Mouse (Mus musculus) forelimb bud, embryonic 11.5 days (tissue): Measurements from ENCODE around the gene Mtln.

Source experiments
- DNase-seq: peaks from one replicate; pipeline ENCODE4 v3.0.0-alpha.2; 2012; ENCODE audit warnings: low read depth, low spot score

Mtln gene

GRCm38 (mm10) chr2:127791919-127792603 is at the start of gene Mtln:
TSS of gene Mtln (minus strand) at chr2:127792488.
- DNase-seq, result peak; percentile 90

- DNase-seq, result no peak
Observed at GRCm38 (mm10) chr2:127841402-127841801, 49.1 kb upstream of the Mtln start.

- DNase-seq, result no peak
Observed at GRCm38 (mm10) chr2:127839425-127839824, 47.1 kb upstream of the Mtln start.

- DNase-seq, result no peak
Observed at GRCm38 (mm10) chr2:127838576-127838975, 46.3 kb upstream of the Mtln start, which contains the start of gene Acoxl. TSS of gene Acoxl (plus strand) at chr2:127838876.

GRCm38 (mm10) chr2:127832833-127833190 is 40.5 kb upstream of the Mtln start:
- peak; percentile 46 for DNase-seq

- no peak for DNase-seq
Observed at GRCm38 (mm10) chr2:127832103-127832832, 40.0 kb upstream of the Mtln start.

- DNase-seq, result peak; percentile 90
Observed at GRCm38 (mm10) chr2:127831401-127832102, 39.3 kb upstream of the Mtln start, which contains the start of gene Bub1. TSS of gene Bub1 (minus strand) at chr2:127831865.

GRCm38 (mm10) chr2:127789651-127790270 is 2.5 kb downstream of the Mtln start:
- no peak for DNase-seq

- DNase-seq, result no peak
Observed at GRCm38 (mm10) chr2:127789138-127789537, 3.1 kb downstream of the Mtln start.

GRCm38 (mm10) chr2:127788440-127789116 is 3.7 kb downstream of the Mtln start, which contains the start of gene Nphp1:
TSS of gene Nphp1 (minus strand) at chr2:127788897.
- DNase-seq, result peak; percentile 88

GRCm38 (mm10) chr2:127787226-127787625 is 5.1 kb downstream of the Mtln start:
- DNase-seq, result no peak

- no peak for DNase-seq
Observed at GRCm38 (mm10) chr2:127778451-127778850, 13.8 kb downstream of the Mtln start.

GRCm38 (mm10) chr2:127775013-127775412 is 17.3 kb downstream of the Mtln start:
- no peak for DNase-seq

- no peak for DNase-seq
Observed at GRCm38 (mm10) chr2:127774578-127774941, 17.7 kb downstream of the Mtln start.

GRCm38 (mm10) chr2:127773938-127774577 is 18.2 kb downstream of the Mtln start:
- DNase-seq, result no peak

- no peak for DNase-seq
Observed at GRCm38 (mm10) chr2:127761587-127761986, 30.7 kb downstream of the Mtln start.

- DNase-seq, result no peak
Observed at GRCm38 (mm10) chr2:127760429-127761000, 31.8 kb downstream of the Mtln start.

- DNase-seq, result no peak
Observed at GRCm38 (mm10) chr2:127760014-127760413, 32.3 kb downstream of the Mtln start.

GRCm38 (mm10) chr2:127759157-127759880 is 33.0 kb downstream of the Mtln start:
- DNase-seq, result no peak

GRCm38 (mm10) chr2:127757171-127757570 is 35.1 kb downstream of the Mtln start:
- no peak for DNase-seq
